Mouse (Mus musculus) CD8-positive naive resting alpha-beta T cell, adult 57 days (primary cell): ENCODE data around the gene Usp53. TPM values are rescaled to one million over a fixed set of nuclear protein-coding genes. Genes with fewer than 3 reads are reported as not detected.

Experiments
- total RNA-seq: library from RNA; stranded (reverse); gene quantifications from one replicate; pipeline ENCODE4 v1.2.4, GENCODE M21; 2023

The Usp53 gene
- 30.8 TPM for total RNA-seq

GRCm38 (mm10) chr3:122984249-122985182 lies at the start of gene Usp53:
Gene Usp53, minus strand, starts transcription at chr3:122984510.

GRCm38 (mm10) chr3:122924009-122924914 lies 60.0 kb downstream of the Usp53 start, which contains the start of gene 1810037I17Rik:
Gene 1810037I17Rik, plus strand, starts transcription at chr3:122924203.

GRCm38 (mm10) chr3:122919260-122919659 lies 65.0 kb downstream of the Usp53 start, which contains the start of gene Gm10959:
Gene Gm10959, minus strand, starts transcription at chr3:122919360.

GRCm38 (mm10) chr3:122894772-122895171 lies 89.5 kb downstream of the Usp53 start, which contains the start of gene Fabp2:
Gene Fabp2, plus strand, starts transcription at chr3:122895072.

Other genes starting within 250 kb of the Usp53 start
- not detected for gene Fabp2, start 89.4 kb downstream of the Usp53 start, total RNA-seq
- not detected for gene Gm10959, start 65.2 kb downstream of the Usp53 start, total RNA-seq
- gene 1810037I17Rik, start 60.3 kb downstream of the Usp53 start, total RNA-seq, result 24.1 TPM
- not detected for gene Myoz2, start 50.5 kb upstream of the Usp53 start, total RNA-seq